Mouse (Mus musculus): ENCODE measurements around the gene Zfp444. TPM values are rescaled to one million over a fixed set of nuclear protein-coding genes. Genes with fewer than 3 reads are reported as not detected.

Gene Zfp444
- 72.5 and 113 TPM in 2 replicates for polyA plus RNA-seq (2012; rRNA removed)

GRCm38 (mm10) chr7:6172006-6172649, at the start of gene Zfp444:
Gene Zfp444, plus strand, starts transcription at chr7:6172226.

DNA sequence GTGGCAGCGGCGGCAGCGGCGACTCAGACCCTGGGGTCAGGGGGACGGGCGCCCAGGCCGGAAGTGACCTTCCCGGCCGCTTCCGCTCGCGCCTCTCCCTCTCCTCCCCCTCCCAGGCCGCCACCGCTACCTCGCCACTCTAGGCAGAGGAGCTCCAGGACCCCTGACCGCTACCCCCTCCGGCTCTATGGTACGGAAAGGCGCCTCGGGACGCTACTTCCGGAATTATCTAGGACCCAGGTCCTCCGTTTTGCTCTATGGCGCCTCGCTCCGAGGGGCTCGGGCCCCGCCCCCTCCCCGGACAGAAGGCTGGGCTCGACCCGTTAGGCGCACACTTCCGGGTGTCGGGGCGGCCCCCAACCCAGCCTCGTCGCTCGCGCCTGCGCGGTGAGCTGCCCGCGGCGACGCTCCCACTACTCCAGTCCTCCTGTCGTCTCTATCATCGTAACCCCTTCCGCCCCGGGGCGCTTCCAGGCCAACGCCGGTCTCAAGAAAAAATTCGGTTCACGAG, 16.1 kb upstream of the Zfp444 start, which contains the start of gene Zfp787:
Gene Zfp787 (minus strand): TSS at position 97 of the 511 bp plus-strand sequence.

GRCm38 (mm10) chr7:6196790-6197189, 24.8 kb downstream of the Zfp444 start, which contains the start of gene Galp:
Gene Galp, plus strand, starts transcription at chr7:6197090.

DNA sequence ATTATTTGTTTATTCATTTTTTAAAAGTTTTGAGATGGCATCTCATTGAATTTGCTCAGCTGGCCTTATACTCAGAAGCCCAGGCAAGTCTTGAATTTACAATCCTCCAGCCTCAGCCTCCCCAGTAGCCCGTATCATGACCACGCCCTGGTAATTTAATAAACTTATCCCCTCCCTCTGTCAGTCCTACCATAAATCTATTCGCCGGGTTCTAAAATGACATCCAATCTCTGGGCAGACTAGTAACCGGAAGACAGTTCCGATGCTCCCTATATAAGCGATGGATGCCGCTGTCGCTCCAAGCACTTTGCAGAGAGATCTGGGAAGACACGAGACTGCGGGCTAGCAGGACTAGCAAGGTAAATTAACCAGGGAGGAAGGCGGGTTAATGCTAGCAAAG, 50.0 kb downstream of the Zfp444 start, which contains the start of gene Zscan5b:
Gene Zscan5b (plus strand): TSS at position 301 of the 400 bp plus-strand sequence.

Other genes with a start within 250 kb of the Zfp444 start
- not detected in 2 replicates for gene Vmn1r65, start 161.2 kb upstream of the Zfp444 start, polyA plus RNA-seq (2012; rRNA removed)
- 0.03 TPM in 1 of 2 replicates, not detected in the other for gene Nlrp4c, start 127.1 kb upstream of the Zfp444 start, polyA plus RNA-seq (2012; rRNA removed)
- 102 and 103 TPM in 2 replicates for gene Zfp787, start 16.2 kb upstream of the Zfp444 start, polyA plus RNA-seq (2012; rRNA removed)
- gene Galp, start 24.9 kb downstream of the Zfp444 start, polyA plus RNA-seq (2012; rRNA removed): not detected in 2 replicates
- gene Zscan5b, start 50.1 kb downstream of the Zfp444 start, polyA plus RNA-seq (2012; rRNA removed): not detected in 2 replicates
- 0.73 and 0.98 TPM in 2 replicates for gene Epp13, start 80.5 kb downstream of the Zfp444 start, polyA plus RNA-seq (2012; rRNA removed)
- 0.72 and 1.4 TPM in 2 replicates for gene Zfp667, start 114.4 kb downstream of the Zfp444 start, polyA plus RNA-seq (2012; rRNA removed)
- 2.6 and 2.8 TPM in 2 replicates for gene Zfp583, start 159.1 kb downstream of the Zfp444 start, polyA plus RNA-seq (2012; rRNA removed)
- 0.09 and 0.16 TPM in 2 replicates for gene Gm3854, start 171.5 kb downstream of the Zfp444 start, polyA plus RNA-seq (2012; rRNA removed)
- gene Zfp78, start 191.1 kb downstream of the Zfp444 start, polyA plus RNA-seq (2012; rRNA removed): 0.20 and 0.37 TPM in 2 replicates
- 3.0 and 3.1 TPM in 2 replicates for gene Zfp28, start 211.1 kb downstream of the Zfp444 start, polyA plus RNA-seq (2012; rRNA removed)
- not detected in 2 replicates for gene Smim17, start 226.5 kb downstream of the Zfp444 start, polyA plus RNA-seq (2012; rRNA removed)
- gene Gm20715, start 238.1 kb downstream of the Zfp444 start, polyA plus RNA-seq (2012; rRNA removed): not detected in 2 replicates